Mouse (Mus musculus): ENCODE results near the gene Gm853. TPM values are rescaled to one million over a fixed set of nuclear protein-coding genes. Genes with fewer than 3 reads are reported as not detected.

The Gm853 gene
- polyA plus RNA-seq, 1 experiment from 2014 or later = 1.1 TPM

DNA sequence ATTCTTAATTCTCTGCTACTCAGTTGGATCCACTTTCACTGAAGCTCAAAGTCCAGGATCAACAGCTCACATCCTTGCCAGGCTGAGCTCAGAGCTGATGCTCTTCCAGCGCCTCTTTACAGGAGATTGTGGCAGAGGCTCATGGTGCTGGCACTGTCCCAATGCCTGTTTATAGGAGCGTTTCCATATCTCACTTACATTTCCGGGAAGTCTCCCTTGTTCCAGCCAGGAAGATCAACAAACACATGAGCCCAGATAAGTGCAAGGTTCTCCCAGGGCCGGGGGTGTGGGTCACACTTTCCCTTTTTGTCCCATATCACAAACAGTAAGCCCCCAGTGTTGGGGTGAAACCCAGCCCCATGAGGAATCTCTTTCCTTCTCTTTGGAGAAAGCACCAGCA, 40.3 kb downstream of the Gm853 start:
- H3K4me1 ChIP-seq (replicated peaks) = no peaks in the 10 kb centered on the region
- H3K4me3 ChIP-seq = no peak overlapping the region
- no peaks in the 10 kb centered on the region for H3K9me3 ChIP-seq
- H3K4me2 ChIP-seq = no peak overlapping the region
- no peak for ATAC-seq (ENCODE audit: low FRiP score, low read depth)
- no peaks in the 10 kb centered on the region for H3K36me3 ChIP-seq
- WGBS = 74% methylated on average over 4 of the region's 4 CpGs
- H3K9ac ChIP-seq = no peak overlapping the region
- 0 out of 2 replicates have a peak, but pooled peaks cover 2% of the 10 kb centered on the region for H3K27me3 ChIP-seq
- H3K27ac ChIP-seq (replicated peaks) = no peak overlapping the region

DNA sequence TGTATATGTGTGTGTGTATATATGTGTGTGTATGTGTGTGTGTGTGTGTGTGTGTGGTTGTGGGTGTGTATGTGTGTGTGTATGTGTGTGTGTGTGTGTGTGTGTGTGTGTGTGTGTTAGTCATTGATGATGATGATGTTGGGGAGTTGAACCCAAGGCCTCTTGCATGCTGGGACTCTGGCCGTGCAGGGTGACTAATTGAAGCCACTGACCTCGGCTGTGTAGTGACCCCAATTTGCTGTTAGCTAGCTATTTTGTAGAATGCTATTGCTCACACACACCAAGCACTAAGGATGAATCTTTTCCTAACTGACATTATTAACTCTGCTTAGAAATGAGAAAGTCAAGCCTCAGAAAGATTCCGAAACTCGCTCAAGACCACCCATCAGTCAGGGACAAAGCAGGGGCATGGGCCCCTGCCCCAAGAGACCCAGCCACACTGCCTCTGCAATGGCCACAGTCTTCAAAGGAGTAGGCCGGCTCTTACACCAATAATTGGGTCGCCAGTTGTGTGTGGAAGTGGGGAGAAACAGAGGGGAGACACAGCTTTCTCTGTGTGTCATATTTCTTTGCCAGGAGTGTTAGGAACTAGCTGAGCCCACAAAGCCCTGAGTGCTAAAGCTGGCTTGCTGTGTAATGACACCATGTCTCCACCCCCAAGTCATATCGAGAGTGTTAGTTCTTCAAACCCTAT, 41.1 kb downstream of the Gm853 start:
- Histone ChIP-seq H3K36me3 (no peaks in the 10 kb centered on the region), H3K4me1 (replicated peaks) (no peaks in the 10 kb centered on the region), H3K9ac (no peak overlapping the region), H3K27ac (replicated peaks) (no peak overlapping the region), H3K4me3 (no peak overlapping the region), H3K4me2 (no peak overlapping the region), H3K27me3 (0 out of 2 replicates have a peak, but pooled peaks cover 2% of the 10 kb centered on the region), H3K9me3 (no peaks in the 10 kb centered on the region)
- ATAC-seq (ENCODE audit: low FRiP score, low read depth) = no peak
- 66% methylated on average over 7 of the region's 7 CpGs for WGBS

DNA sequence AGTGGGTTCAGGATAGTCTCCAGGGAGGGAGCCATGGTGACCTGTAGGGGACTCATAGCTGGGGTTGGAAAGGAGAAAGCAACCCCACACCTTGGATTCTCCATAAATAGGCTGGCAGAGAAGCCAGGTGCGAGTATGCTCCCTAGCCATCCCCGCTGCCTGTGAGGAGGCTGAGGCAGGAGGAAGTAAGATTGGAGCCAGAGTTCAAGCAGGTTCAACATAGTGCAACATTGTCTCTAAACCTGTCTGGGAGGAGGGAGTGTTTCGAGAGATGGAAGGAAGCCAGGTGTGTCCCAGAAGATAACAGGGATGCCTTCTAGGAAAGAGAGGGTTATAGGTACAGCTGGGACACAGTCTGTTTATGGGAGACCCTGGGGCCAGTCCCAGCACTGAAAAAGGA, 42.3 kb downstream of the Gm853 start:
- 85% methylated on average over 3 of the region's 3 CpGs for WGBS
- ATAC-seq (ENCODE audit: low FRiP score, low read depth) = no peak

DNA sequence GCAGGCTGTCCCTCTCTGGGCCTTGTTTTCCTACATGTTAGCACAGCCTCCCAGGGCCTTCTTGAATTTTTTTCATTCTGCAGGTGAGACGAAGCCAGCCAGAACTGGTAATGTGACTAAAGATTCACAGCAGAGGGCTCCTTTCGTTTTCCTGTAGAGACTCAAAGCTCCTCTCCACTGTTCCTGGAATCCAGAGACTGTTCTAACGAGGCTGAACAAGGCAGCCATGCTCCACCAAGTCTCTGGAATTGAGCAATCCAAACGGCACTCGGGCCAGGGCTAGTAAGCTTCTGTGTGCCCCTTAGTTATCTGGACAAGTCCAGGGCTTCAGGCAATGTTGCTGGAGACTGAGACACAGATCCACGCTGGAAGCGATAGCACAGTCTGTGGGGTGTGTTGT, 44.7 kb downstream of the Gm853 start:
- Histone ChIP-seq H3K9ac (no peak overlapping the region), H3K9me3 (no peaks in the 10 kb centered on the region), H3K4me1 (replicated peaks) (peaks cover 13% of the 10 kb centered on the region), H3K4me3 (no peak overlapping the region), H3K36me3 (no peaks in the 10 kb centered on the region), H3K27ac (replicated peaks) (no peak overlapping the region), H3K27me3 (peaks cover 27% of the 10 kb centered on the region), H3K4me2 (no peak overlapping the region)
- no peak for ATAC-seq (ENCODE audit: low FRiP score, low read depth)
- 66% methylated on average over 7 of the region's 7 CpGs for WGBS

More for the DNA sequence above, 42.3 kb downstream of the Gm853 start:
- Histone ChIP-seq H3K4me3 (no peak overlapping the region), H3K27ac (replicated peaks) (no peak overlapping the region), H3K9ac (no peak overlapping the region), H3K4me1 (replicated peaks) (peaks cover 5% of the 10 kb centered on the region; the same call in 1 of the 2 replicates), H3K4me2 (no peak overlapping the region), H3K9me3 (no peaks in the 10 kb centered on the region), H3K27me3 (peaks cover 8% of the 10 kb centered on the region), H3K36me3 (no peaks in the 10 kb centered on the region)

DNA sequence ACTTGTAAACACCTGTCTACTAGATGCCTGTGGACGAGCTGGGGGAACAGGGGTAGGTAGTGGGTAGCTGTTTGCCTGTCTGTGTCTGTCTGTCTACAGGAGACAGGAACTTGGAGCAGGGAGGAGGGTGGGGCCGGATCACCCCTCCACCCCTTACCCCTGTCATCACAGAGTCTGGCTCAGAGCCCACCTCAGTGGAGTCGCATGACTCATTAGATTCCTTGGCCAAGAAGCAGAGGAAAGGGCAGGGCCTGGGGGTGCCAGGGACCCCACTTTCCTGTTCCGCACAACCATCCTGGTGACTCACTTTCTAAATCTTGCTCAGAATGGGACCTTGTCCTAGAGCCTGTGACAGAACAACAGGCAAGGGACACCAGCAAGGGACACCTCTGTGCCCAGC, 45.1 kb downstream of the Gm853 start:
- H3K27ac ChIP-seq (replicated peaks) = no peak overlapping the region

DNA sequence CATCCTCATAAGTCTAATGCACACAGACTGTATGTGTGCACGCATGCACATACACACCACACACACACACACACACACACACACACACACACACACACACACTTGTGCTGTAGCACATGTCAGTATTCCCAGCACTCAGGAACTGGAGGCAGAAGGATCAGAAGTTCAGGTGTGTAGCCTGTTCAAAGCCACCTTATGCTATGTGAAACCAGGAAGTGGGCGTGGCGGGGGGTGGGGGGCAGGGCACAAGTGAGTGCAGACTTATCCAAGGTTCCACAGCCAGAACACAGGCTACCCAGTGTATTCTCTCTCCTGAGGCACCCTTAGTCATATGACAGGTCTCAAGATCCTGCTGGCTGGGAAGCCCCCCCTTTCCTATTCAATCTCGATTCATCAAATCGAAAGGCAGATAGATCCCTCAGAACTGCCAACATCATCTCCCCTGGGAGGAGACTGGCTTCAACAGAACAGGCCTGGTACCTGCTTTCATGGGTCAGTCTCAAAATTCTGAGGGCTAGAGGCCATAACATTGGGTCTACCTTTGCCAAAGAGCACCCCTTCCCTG, 46.0 kb downstream of the Gm853 start:
- H3K36me3 ChIP-seq = no peaks in the 10 kb centered on the region
- peaks cover 27% of the 10 kb centered on the region for H3K27me3 ChIP-seq
- peaks cover 13% of the 10 kb centered on the region for H3K4me1 ChIP-seq (replicated peaks)
- H3K9me3 ChIP-seq = no peaks in the 10 kb centered on the region
- no peak overlapping the region for H3K9ac ChIP-seq
- H3K4me3 ChIP-seq = no peak overlapping the region
- ATAC-seq (ENCODE audit: low FRiP score, low read depth) = no peak
- H3K4me2 ChIP-seq = no peak overlapping the region
- H3K27ac ChIP-seq (replicated peaks) = no peak overlapping the region
- WGBS = 82% methylated on average over 5 of the region's 5 CpGs

More for the DNA sequence above, 45.1 kb downstream of the Gm853 start:
- Histone ChIP-seq H3K9me3 (no peaks in the 10 kb centered on the region), H3K4me2 (no peak overlapping the region), H3K4me1 (replicated peaks) (peaks cover 13% of the 10 kb centered on the region), H3K9ac (no peak overlapping the region), H3K36me3 (no peaks in the 10 kb centered on the region), H3K4me3 (no peak overlapping the region), H3K27me3 (peaks cover 27% of the 10 kb centered on the region)
- ATAC-seq (ENCODE audit: low FRiP score, low read depth) = no peak
- WGBS = 87% methylated on average over 4 of the region's 4 CpGs

DNA sequence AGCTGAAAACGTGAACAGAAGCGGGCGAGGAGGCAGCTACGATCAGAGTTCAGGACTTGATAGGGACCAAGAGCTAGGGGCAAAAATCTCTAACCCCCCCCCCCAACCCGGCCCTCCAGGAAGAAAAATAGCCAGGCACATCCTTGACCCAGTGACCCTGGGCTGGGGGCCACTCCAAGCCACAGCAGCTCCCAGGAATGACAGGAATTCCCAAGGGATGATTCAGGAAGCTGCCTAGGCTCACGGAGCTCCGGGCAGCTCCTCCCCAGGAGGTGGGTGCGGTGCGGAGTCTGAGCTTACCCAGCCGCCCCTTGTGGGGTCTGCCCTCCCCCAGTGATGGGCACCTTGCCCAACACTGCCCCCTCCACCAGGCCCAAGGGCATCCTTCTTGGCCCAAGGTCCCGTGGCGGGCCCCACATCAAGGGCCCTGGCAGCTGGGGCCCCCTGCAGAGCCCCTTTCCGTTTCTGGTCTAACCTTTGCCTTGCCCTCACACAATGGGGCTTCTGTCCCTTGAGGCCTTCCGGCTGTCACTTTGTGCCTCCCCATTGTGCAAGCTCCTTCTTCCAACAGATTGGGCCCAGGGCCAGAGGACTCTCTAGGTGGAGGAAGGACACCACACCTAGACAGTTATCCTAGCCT, 47.0 kb downstream of the Gm853 start, which contains the start of gene Tinagl1:
Gene Tinagl1 (minus strand): TSS at position 51 of the 640 bp plus-strand sequence.
- peak within 1 kb of the TSS; percentile 9 for H3K4me3 ChIP-seq
- 0 out of 2 replicates have a peak within 1 kb of the TSS, but pooled peaks have one; percentile 16 for H3K9ac ChIP-seq
- WGBS = 3% methylated on average over 13 of the region's 14 CpGs

DNA sequence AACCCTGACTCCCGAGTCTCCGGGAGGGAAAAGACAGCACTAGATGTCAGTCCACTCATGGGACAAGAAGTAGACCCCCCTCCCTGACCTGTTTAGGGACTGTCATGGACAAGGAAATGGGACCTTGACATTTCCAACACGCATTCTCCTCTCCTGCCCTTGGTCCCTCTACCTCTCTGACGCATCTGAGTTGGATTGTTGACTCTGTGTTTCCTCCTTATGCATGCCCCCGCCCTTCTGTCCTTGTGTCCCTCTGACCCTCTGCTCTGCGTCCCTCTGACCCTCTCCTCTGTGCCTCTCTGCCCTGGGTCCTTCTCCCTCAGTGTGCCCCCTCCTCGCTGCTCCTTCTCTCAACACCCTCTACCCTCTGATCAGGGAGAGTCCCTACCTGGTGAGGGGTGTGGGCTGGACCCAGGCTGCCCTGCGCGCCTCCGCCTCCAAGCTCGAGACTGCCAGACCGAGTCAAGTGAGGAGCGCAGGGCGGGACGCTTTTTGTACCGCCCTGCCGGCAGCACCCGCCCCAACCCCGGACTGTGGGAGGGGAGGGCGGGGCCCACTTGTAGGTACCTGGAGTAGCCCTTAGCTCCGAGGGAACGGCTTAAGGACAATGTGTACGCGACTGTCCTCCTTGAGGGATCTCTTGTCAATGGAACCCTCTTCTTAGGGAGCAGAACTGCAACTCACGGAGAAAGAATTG, 47.7 kb downstream of the Gm853 start:
- H3K36me3 ChIP-seq = no peaks in the 10 kb centered on the region
- peaks cover 13% of the 10 kb centered on the region for H3K4me1 ChIP-seq (replicated peaks)
- H3K27me3 ChIP-seq = peaks cover 27% of the 10 kb centered on the region
- H3K4me2 ChIP-seq = peak overlapping the region; percentile 44
- H3K9me3 ChIP-seq = no peaks in the 10 kb centered on the region
- no peak overlapping the region for H3K27ac ChIP-seq (replicated peaks)
- H3K4me3 ChIP-seq = peak overlapping the region; percentile 9
- 0 out of 2 replicates have a peak overlapping the region, but pooled peaks have one; percentile 16 for H3K9ac ChIP-seq
- 7% methylated on average over 25 of the region's 25 CpGs for WGBS
- ATAC-seq (ENCODE audit: low FRiP score, low read depth) = 0 out of 2 replicates have a peak, but pooled peaks have one; percentile 15

More for the DNA sequence above, 47.0 kb downstream of the Gm853 start, which contains the start of gene Tinagl1:
- H3K4me2 ChIP-seq = peak within 1 kb of the TSS; percentile 44
- H3K9me3 ChIP-seq = no peaks in the 10 kb centered on the region
- peaks cover 13% of the 10 kb centered on the region for H3K4me1 ChIP-seq (replicated peaks)
- H3K27me3 ChIP-seq = peaks cover 27% of the 10 kb centered on the region
- no peak within 1 kb of the TSS for H3K27ac ChIP-seq (replicated peaks)
- no peak for ATAC-seq (ENCODE audit: low FRiP score, low read depth)
- H3K36me3 ChIP-seq = no peaks in the 10 kb centered on the region

DNA sequence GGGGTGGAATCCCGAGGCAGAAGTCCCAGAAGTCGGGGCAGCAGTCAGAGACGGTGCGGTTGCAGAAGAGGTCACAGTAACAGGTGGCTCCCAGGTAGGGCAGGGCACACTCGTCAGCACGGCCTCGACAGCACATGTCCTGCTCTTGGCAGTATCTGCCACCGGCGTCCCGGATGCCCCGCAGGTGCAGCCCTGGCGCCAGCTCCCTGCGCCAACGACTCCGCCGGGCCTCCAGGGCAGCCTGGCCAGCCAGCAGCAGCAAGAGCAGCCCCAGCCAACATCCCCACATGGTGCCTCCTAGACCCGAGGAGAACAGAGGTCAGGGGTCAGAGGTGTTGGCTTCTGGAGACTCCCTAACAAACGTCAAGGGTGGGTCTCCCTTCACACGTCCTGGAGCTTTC, 48.3 kb downstream of the Gm853 start:
- H3K9me3 ChIP-seq = no peaks in the 10 kb centered on the region
- H3K4me3 ChIP-seq = no peak overlapping the region
- H3K36me3 ChIP-seq = no peaks in the 10 kb centered on the region
- H3K27ac ChIP-seq (replicated peaks) = no peak overlapping the region
- no peak overlapping the region; the same call in 1 of the 2 replicates for H3K4me2 ChIP-seq
- no peak for ATAC-seq (ENCODE audit: low FRiP score, low read depth)
- peaks cover 13% of the 10 kb centered on the region for H3K4me1 ChIP-seq (replicated peaks)
- whole genome bisulfite sequencing = 47% methylated on average over 19 of the region's 19 CpGs
- H3K27me3 ChIP-seq = peaks cover 26% of the 10 kb centered on the region
- H3K9ac ChIP-seq = no peak overlapping the region

DNA sequence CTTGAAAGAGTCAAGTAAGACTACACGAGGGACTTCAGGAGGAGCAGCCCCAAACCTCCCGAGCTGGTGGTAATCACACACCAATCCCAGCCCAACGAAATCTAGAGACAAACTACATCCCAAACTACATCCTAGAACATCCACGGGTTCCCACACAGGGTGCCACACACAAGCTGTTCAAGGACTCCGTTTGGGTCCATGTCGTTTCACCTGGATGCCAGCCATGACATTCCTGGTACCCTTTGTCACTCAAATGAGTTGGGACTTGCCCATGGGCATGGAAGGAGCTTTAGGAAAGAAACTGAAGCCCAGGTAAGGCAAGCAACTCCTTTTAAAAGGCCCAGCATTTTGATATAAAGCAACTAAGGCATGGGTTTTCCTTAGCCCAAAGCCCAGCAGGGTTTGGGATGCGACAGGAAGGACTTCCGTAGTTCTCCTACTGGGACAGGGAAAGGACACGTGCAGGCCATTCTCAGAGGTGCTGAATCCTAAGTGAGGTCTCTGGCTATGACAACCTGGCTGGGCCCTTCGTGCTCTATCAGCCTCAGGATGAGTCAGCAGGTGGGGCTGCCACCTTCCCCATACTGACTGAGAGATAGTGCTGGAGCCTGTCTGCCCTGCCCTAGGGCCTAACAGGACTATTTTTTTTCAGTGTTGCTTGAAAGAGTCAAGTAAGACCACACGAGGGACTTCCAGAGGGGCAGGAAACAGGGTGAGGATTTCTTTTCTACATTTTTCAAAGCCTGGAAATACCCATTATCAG, 49.0 kb downstream of the Gm853 start:
- peaks cover 25% of the 10 kb centered on the region for H3K27me3 ChIP-seq
- H3K36me3 ChIP-seq = no peaks in the 10 kb centered on the region
- no peak overlapping the region for H3K4me3 ChIP-seq
- H3K4me2 ChIP-seq = no peak overlapping the region
- H3K4me1 ChIP-seq (replicated peaks) = peaks cover 20% of the 10 kb centered on the region
- no peak overlapping the region for H3K9ac ChIP-seq
- no peak overlapping the region for H3K27ac ChIP-seq (replicated peaks)
- H3K9me3 ChIP-seq = no peaks in the 10 kb centered on the region
- no peak for ATAC-seq (ENCODE audit: low FRiP score, low read depth)
- WGBS = 71% methylated on average over 11 of the region's 11 CpGs

Data from hindbrain, embryonic 15.5 days (tissue).